Mouse (Mus musculus) heart, postnatal 0 days (tissue): ENCODE results near the gene Ston2.

Experiments
- CTCF ChIP-seq: IDR thresholded peaks from 2 replicates; pipeline ENCODE4 v1.5.1; 2016; ENCODE audit warnings: antibody characterized with exemption, control low read depth, low read depth
- EP300 ChIP-seq: IDR thresholded peaks from 2 replicates; pipeline ENCODE4 v1.6.1; 2016; ENCODE audit warnings: antibody characterized with exemption, low read depth

DNA sequence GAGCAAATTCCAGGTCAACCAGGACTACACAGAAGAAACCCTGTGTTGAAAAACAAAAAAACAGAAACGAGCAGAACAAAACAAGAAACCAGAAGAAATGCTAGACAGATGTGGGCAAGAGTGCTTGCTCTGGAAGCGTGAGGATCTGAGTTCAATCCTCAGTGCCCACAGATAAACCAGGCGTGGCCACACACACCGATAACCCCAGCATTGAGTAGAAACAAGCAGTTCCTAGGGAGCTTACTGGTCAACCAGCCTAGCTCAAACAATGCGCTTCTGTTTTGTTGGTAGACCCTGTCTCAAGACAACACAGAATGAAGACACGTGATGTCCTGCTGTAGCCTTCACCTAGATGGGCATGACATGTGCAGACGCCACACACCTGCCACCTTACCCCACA is 45.3 kb downstream of the Ston2 start:
- TF ChIP-seq CTCF (no peak), EP300 (no peak)
